ENCODE assay signal across 9 mouse cellular contexts in the genomic region with DNA sequence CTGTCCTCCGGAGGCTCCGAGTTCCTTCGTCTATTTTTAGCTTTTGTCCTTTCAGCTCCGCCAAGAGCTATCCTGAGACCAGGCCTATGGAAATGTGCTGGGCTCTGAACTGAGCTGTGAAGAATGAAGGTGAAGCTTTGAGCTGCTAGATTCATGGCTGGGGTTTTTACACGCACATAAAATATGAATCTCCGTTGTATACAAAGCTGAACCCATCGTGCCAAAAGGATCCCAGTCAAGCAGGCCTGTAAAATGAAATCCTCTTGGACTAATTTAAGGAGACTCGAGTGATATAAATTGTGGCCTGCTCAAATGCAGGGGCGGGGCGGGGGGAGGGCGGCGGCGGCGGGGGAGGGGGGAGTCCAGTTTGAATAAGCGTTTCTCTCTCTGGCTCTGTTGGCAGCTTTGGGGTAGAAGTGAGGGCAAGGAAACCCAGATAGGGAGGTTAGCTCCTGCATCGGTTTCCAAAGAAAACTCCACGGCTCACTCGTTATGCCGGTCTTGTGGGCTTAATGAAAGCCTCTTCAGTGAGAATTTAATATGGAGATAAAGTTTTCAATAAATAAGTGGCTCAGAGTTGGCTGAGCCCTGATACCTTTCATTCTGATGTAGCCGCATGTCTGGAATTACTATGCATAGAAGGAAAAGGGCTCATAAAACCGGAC.
DNase-seq lines count a peak whose midpoint lies in the region; ATAC-seq and TF ChIP-seq lines count a peak whose summit lies in the region.
"Had no signal": no experiment of that assay in that cellular context is flagged by ENCODE, and none has a peak within 500 bp of the region (broad histone marks: within the 10 kb centered on the region; RNA-seq: fewer than 3 reads in every experiment).

No protein-coding gene starts in this region.

- no peak for TF ChIP-seq CTCF in lung, embryonic 14.5 days (IDR thresholded peaks at IDR 0.05; ENCODE audit: low read depth)

- no peak overlapping the region for H3K4me3 ChIP-seq in lung, embryonic 14.5 days (ENCODE audit: low read depth, low read length)
- H3K4me3 ChIP-seq in forebrain, embryonic 11.5 days (ENCODE audit: low read depth, low read length), result no peak overlapping the region
- H3K4me3 ChIP-seq in hindbrain, embryonic 12.5 days, result no peak overlapping the region
- H3K4me3 ChIP-seq in limb, embryonic 10.5 days, result peak overlapping the region; percentile 32
- no peak overlapping the region for H3K4me3 ChIP-seq in neural tube, embryonic 15.5 days (replicated peaks)

- H3K36me3 ChIP-seq in lung, embryonic 14.5 days (ENCODE audit: insufficient read depth), result no peaks in the 10 kb centered on the region
- no peaks in the 10 kb centered on the region for H3K36me3 ChIP-seq in forebrain, embryonic 11.5 days (ENCODE audit: control insufficient read depth, insufficient read depth, low read length)
- H3K36me3 ChIP-seq in hindbrain, embryonic 12.5 days, result no peaks in the 10 kb centered on the region
- H3K36me3 ChIP-seq in limb, embryonic 10.5 days, result no peaks in the 10 kb centered on the region
- no peaks in the 10 kb centered on the region for H3K36me3 ChIP-seq in neural tube, embryonic 15.5 days
- H3K36me3 ChIP-seq: G1E had no signal

- peak; percentile 48 for DNase-seq in lung, embryonic 14.5 days
- DNase-seq in lung, postnatal 14 days, result no peak
- peak; percentile 61 for DNase-seq in forebrain, embryonic 11.5 days (ENCODE audit: low spot score)
- DNase-seq in limb, embryonic 10.5 days (ENCODE audit: low spot score), result peak; percentile 51
- no peak for DNase-seq in layer of hippocampus, postnatal 14 days (ENCODE audit: low spot score in 2 of 2)
- DNase-seq in lung, postnatal 10 days, result no peak

- WGBS in lung, embryonic 14.5 days, result 16% methylated on average over 21 of the region's 21 CpGs
- 24% methylated on average over 21 of the region's 21 CpGs for WGBS in forebrain, embryonic 11.5 days
- 22% methylated on average over 21 of the region's 21 CpGs for WGBS in hindbrain, embryonic 12.5 days
- 28% methylated on average over 21 of the region's 21 CpGs for WGBS in limb, embryonic 10.5 days
- 9% methylated on average over 21 of the region's 21 CpGs for WGBS in neural tube, embryonic 15.5 days

- H3K4me1 ChIP-seq in lung, embryonic 14.5 days (ENCODE audit: insufficient read depth), result no peaks in the 10 kb centered on the region
- peaks cover 11% of the 10 kb centered on the region for H3K4me1 ChIP-seq in forebrain, embryonic 11.5 days (replicated peaks; ENCODE audit: control insufficient read depth, insufficient read depth, low read length)
- peaks cover 16% of the 10 kb centered on the region for H3K4me1 ChIP-seq in hindbrain, embryonic 12.5 days
- H3K4me1 ChIP-seq in limb, embryonic 10.5 days, result peaks cover 21% of the 10 kb centered on the region
- H3K4me1 ChIP-seq in neural tube, embryonic 15.5 days, result peaks cover 18% of the 10 kb centered on the region

- peak overlapping the region; percentile 89 for H3K27ac ChIP-seq in lung, embryonic 14.5 days (ENCODE audit: low read depth)
- peak overlapping the region; percentile 34; the same call in 1 of the 2 replicates for H3K27ac ChIP-seq in forebrain, embryonic 11.5 days (ENCODE audit: low read depth, low read length)
- H3K27ac ChIP-seq in hindbrain, embryonic 12.5 days, result no peak overlapping the region
- peak overlapping the region; percentile 75 for H3K27ac ChIP-seq in limb, embryonic 10.5 days
- H3K27ac ChIP-seq in neural tube, embryonic 15.5 days (replicated peaks), result peak overlapping the region; percentile 30

- H3K27me3 ChIP-seq in lung, embryonic 14.5 days (ENCODE audit: insufficient read depth, low read length), result no peaks in the 10 kb centered on the region
- no peaks in the 10 kb centered on the region for H3K27me3 ChIP-seq in forebrain, embryonic 11.5 days (ENCODE audit: control insufficient read depth, insufficient read depth, low read length)
- no peaks in the 10 kb centered on the region for H3K27me3 ChIP-seq in hindbrain, embryonic 12.5 days
- no peaks in the 10 kb centered on the region for H3K27me3 ChIP-seq in limb, embryonic 10.5 days (ENCODE audit: low read depth, poor library complexity, severe bottlenecking)
- no peaks in the 10 kb centered on the region for H3K27me3 ChIP-seq in neural tube, embryonic 15.5 days (replicated peaks)

- 0 out of 2 replicates have a peak overlapping the region, but pooled peaks have one; percentile 3 for H3K9ac ChIP-seq in lung, embryonic 14.5 days
- peak overlapping the region; percentile 30; the same call in 1 of the 2 replicates for H3K9ac ChIP-seq in forebrain, embryonic 11.5 days (ENCODE audit: low read length)
- no peak overlapping the region for H3K9ac ChIP-seq in hindbrain, embryonic 12.5 days
- no peak overlapping the region for H3K9ac ChIP-seq in neural tube, embryonic 15.5 days (replicated peaks)

- peak; percentile 59 for ATAC-seq in lung, embryonic 14.5 days (ENCODE audit: insufficient read depth)
- ATAC-seq in forebrain, embryonic 11.5 days (replicated peaks; ENCODE audit: low FRiP score), result peak; percentile 56
- no peak for ATAC-seq in hindbrain, embryonic 12.5 days (ENCODE audit: low FRiP score)
- ATAC-seq in neural tube, embryonic 15.5 days (ENCODE audit: low FRiP score), result peak; percentile 55

- peak overlapping the region; percentile 47 for H3K4me2 ChIP-seq in lung, embryonic 14.5 days
- H3K4me2 ChIP-seq in forebrain, embryonic 11.5 days (ENCODE audit: low read depth, low read length, severe bottlenecking), result peak overlapping the region; percentile 33; the same call in 1 of the 2 replicates
- peak overlapping the region; percentile 32 for H3K4me2 ChIP-seq in hindbrain, embryonic 12.5 days (replicated peaks)
- H3K4me2 ChIP-seq in neural tube, embryonic 15.5 days, result peak overlapping the region; percentile 46

- no peaks in the 10 kb centered on the region for H3K9me3 ChIP-seq in lung, embryonic 14.5 days (ENCODE audit: low read depth, low read length)
- no peaks in the 10 kb centered on the region for H3K9me3 ChIP-seq in forebrain, embryonic 11.5 days (ENCODE audit: control insufficient read depth, low read length)
- no peaks in the 10 kb centered on the region for H3K9me3 ChIP-seq in hindbrain, embryonic 12.5 days (replicated peaks)
- no peaks in the 10 kb centered on the region for H3K9me3 ChIP-seq in limb, embryonic 10.5 days (replicated peaks)
- H3K9me3 ChIP-seq in neural tube, embryonic 15.5 days (replicated peaks), result no peaks in the 10 kb centered on the region

Comparison
In these comparisons a context has a peak if more than half of its experiments do, and no peak if none do; other contexts are left out.
1. DNase-seq: peak in lung, embryonic 14.5 days (single experiment), forebrain, embryonic 11.5 days (single experiment) and limb, embryonic 10.5 days (single experiment); none in lung, postnatal 14 days (single experiment), layer of hippocampus, postnatal 14 days (0 of 2) and lung, postnatal 10 days (single experiment).
2. H3K9ac ChIP-seq: peak in lung, embryonic 14.5 days (single experiment) and forebrain, embryonic 11.5 days (single experiment); none in hindbrain, embryonic 12.5 days (single experiment) and neural tube, embryonic 15.5 days (single experiment).
3. Peak in every context shown above with its lines, with median percentiles within 50 percentile points of each other: H3K4me2 ChIP-seq.